Mouse (Mus musculus) MEL (cell line): ENCODE data around the gene Fkrp. TPM values are rescaled to one million over a fixed set of nuclear protein-coding genes. Genes with fewer than 3 reads are reported as not detected.

ENCODE experiments used
- DNase-seq: peaks from one replicate; pipeline ENCODE4 v3.0.0; 2011; ENCODE audit warnings: low read depth, low spot score
- H3K27ac ChIP-seq: 2 replicates; pipeline ENCODE4 v1.5.1; 2012; ENCODE audit warnings: low read depth, mild to moderate bottlenecking, control low read depth, low read length, moderate library complexity; ENCODE audit not compliant: control insufficient read depth
- H3K27me3 ChIP-seq, 2 experiments: fragments of 150-350 bp in 1 of 2; sonication (generic) in 1 of 2; 2 replicates each; pipeline ENCODE4 v1.6.1; 2012; ENCODE audit warnings: low read length in 2 of 2, mild to moderate bottlenecking in 2 of 2, improper control_type of control experiment in 1 of 2, moderate library complexity in 1 of 2; ENCODE audit not compliant: insufficient read depth in 2 of 2, control insufficient read depth in 1 of 2
- H3K36me3 ChIP-seq, 2 experiments: 2 replicates each; pipeline ENCODE4 v1.6.1; 2012 to 2014; ENCODE audit warnings: low read length in 2 of 2, improper control_type of control experiment in 1 of 2, inconsistent platforms in 1 of 2, mild to moderate bottlenecking in 1 of 2; ENCODE audit not compliant: insufficient read depth in 2 of 2, control insufficient read depth in 1 of 2
- H3K4me1 ChIP-seq, 2 experiments: fragments of 150-350 bp in 1 of 2; sonication (generic) in 1 of 2; 2 replicates each; pipeline ENCODE4 v1.6.1; 2012; ENCODE audit warnings: low read length in 2 of 2, improper control_type of control experiment in 1 of 2, mild to moderate bottlenecking in 1 of 2; ENCODE audit not compliant: insufficient read depth in 2 of 2, control insufficient read depth in 1 of 2
- H3K4me3 ChIP-seq, 2 experiments: fragments of 150-350 bp in 1 of 2; sonication (generic) in 1 of 2; 2 replicates each; pipeline ENCODE4 v1.5.1; 2012; ENCODE audit warnings: low read depth in 2 of 2, low read length in 2 of 2, mild to moderate bottlenecking in 2 of 2, moderate library complexity in 2 of 2, control low read depth in 1 of 2, improper control_type of control experiment in 1 of 2; ENCODE audit not compliant: control insufficient read depth in 1 of 2, insufficient read depth in 1 of 2
- H3K79me2 ChIP-seq: 2 replicates; pipeline ENCODE4 v1.6.1; 2012; ENCODE audit warnings: mild to moderate bottlenecking, low read length, moderate library complexity; ENCODE audit not compliant: control insufficient read depth, poor library complexity, insufficient read depth
- H3K9ac ChIP-seq: 2 replicates; pipeline ENCODE4 v1.6.1; 2012; ENCODE audit warnings: low read depth, mild to moderate bottlenecking, control low read depth, low read length, moderate library complexity; ENCODE audit not compliant: control insufficient read depth, poor library complexity, severe bottlenecking
- H3K9me3 ChIP-seq: fragments of 150-350 bp; sonication (generic); replicated peaks from 2 replicates; pipeline ENCODE4 v1.6.1; 2012; ENCODE audit warnings: mild to moderate bottlenecking, low read length, improper control_type of control experiment, moderate library complexity; ENCODE audit not compliant: insufficient read depth
- BHLHE40 ChIP-seq: IDR thresholded peaks from 2 replicates; pipeline ENCODE4 v1.6.1; 2012; ENCODE audit warnings: low read depth, mild to moderate bottlenecking, inconsistent platforms, low read length, improper control_type of control experiment, borderline replicate concordance
- CHD2 ChIP-seq: IDR thresholded peaks from 2 replicates; pipeline ENCODE4 v1.6.1; 2011; ENCODE audit warnings: low read length, improper control_type of control experiment
- E2F4 ChIP-seq: IDR thresholded peaks from 2 replicates; pipeline ENCODE4 v1.6.1; 2011; ENCODE audit warnings: low read depth, low read length, improper control_type of control experiment, borderline replicate concordance
- EP300 ChIP-seq, 2 experiments: IDR thresholded peaks; 2 replicates each; pipeline ENCODE4 v1.6.1; 2011; ENCODE audit warnings: improper control_type of control experiment in 2 of 2, low read length in 2 of 2, low read depth in 1 of 2, mild to moderate bottlenecking in 1 of 2
- HCFC1 ChIP-seq: IDR thresholded peaks from 2 replicates; pipeline ENCODE4 v1.6.1; 2012; ENCODE audit warnings: low read depth, mild to moderate bottlenecking, inconsistent platforms, low read length, improper control_type of control experiment, moderate library complexity
- MAFK ChIP-seq: IDR thresholded peaks from 2 replicates; pipeline ENCODE4 v1.6.1; 2011; ENCODE audit warnings: low read depth, mild to moderate bottlenecking, low read length, improper control_type of control experiment, borderline replicate concordance
- MAX ChIP-seq: IDR thresholded peaks from 2 replicates; pipeline ENCODE4 v1.6.1; 2011; ENCODE audit warnings: low read length, improper control_type of control experiment
- MXI1 ChIP-seq: IDR thresholded peaks from 2 replicates; pipeline ENCODE4 v1.6.1; 2011; ENCODE audit warnings: mild to moderate bottlenecking, low read depth, low read length, improper control_type of control experiment
- MYB ChIP-seq: IDR thresholded peaks from 2 replicates; pipeline ENCODE4 v1.6.1; 2011; ENCODE audit warnings: mild to moderate bottlenecking, low read depth, low read length, improper control_type of control experiment
- NELFE ChIP-seq: IDR thresholded peaks from 2 replicates; pipeline ENCODE4 v1.6.1; 2011; ENCODE audit warnings: low read depth, low read length, improper control_type of control experiment
- NRF1 ChIP-seq: IDR thresholded peaks from 2 replicates; pipeline ENCODE4 v1.6.1; 2014; ENCODE audit warnings: low read depth, mild to moderate bottlenecking, inconsistent platforms, low read length, improper control_type of control experiment, moderate library complexity; ENCODE audit not compliant: poor library complexity, insufficient read depth, severe bottlenecking
- POLR2A ChIP-seq, 2 experiments: IDR thresholded peaks; 2 replicates each; pipeline ENCODE4 v1.6.1; 2011 to 2012; ENCODE audit warnings: low read length in 2 of 2, mild to moderate bottlenecking in 2 of 2, control low read depth in 1 of 2, improper control_type of control experiment in 1 of 2, low read depth in 1 of 2, moderate library complexity in 1 of 2; ENCODE audit not compliant: control insufficient read depth in 1 of 2, insufficient read depth in 1 of 2, poor library complexity in 1 of 2
- POLR2AphosphoS5 ChIP-seq: IDR thresholded peaks from 2 replicates; pipeline ENCODE4 v1.6.1; 2012; ENCODE audit warnings: low read depth, borderline replicate concordance, mild to moderate bottlenecking, inconsistent platforms, low read length, moderate library complexity, mixed read lengths
- RCOR1 ChIP-seq: IDR thresholded peaks from 2 replicates; pipeline ENCODE4 v1.6.1; 2012; ENCODE audit warnings: low read depth, mild to moderate bottlenecking, inconsistent platforms, low read length, improper control_type of control experiment
- SMC3 ChIP-seq: IDR thresholded peaks from 2 replicates; pipeline ENCODE4 v1.6.1; 2011; ENCODE audit warnings: low read depth, low read length, improper control_type of control experiment
- TAL1 ChIP-seq: IDR thresholded peaks from 2 replicates; pipeline ENCODE4 v1.6.1; 2012; ENCODE audit warnings: mild to moderate bottlenecking, inconsistent platforms, low read length, moderate library complexity, mixed read lengths
- ZKSCAN1 ChIP-seq: IDR thresholded peaks from 2 replicates; pipeline ENCODE4 v1.6.1; 2012; ENCODE audit warnings: low read depth, mild to moderate bottlenecking, inconsistent platforms, low read length, improper control_type of control experiment, moderate library complexity
- ZMIZ1 ChIP-seq: IDR thresholded peaks from 2 replicates; pipeline ENCODE4 v1.6.1; 2012; ENCODE audit warnings: low read depth, mild to moderate bottlenecking, inconsistent platforms, low read length, improper control_type of control experiment, moderate library complexity
- polyA plus RNA-seq, 2 experiments: library from polyadenylated mRNA; stranded (reverse) in 1 of 2; unstranded in 1 of 2; fragments of >175 nt in 1 of 2; fragments of >200 nt in 1 of 2; gene quantifications; 2 replicates each; pipeline versions ENCODE4 v1.2.1 to v1.2.4; 2012; ENCODE audit warnings: low replicate concordance in 2 of 2, low read depth in 1 of 2; ENCODE audit not compliant: insufficient read length in 2 of 2, insufficient read depth in 1 of 2, missing spikeins in 1 of 2
- total RNA-seq: library from RNA; depleted of rRNA; stranded (reverse); fragments of 300-350 nt; gene quantifications from 2 replicates; pipeline ENCODE4 v1.2.3, GENCODE M21; 2012

Gene Fkrp
- total and polyA plus RNA-seq, 3 experiments: 15.9 to 19.2 TPM; not detected in 1

DNA sequence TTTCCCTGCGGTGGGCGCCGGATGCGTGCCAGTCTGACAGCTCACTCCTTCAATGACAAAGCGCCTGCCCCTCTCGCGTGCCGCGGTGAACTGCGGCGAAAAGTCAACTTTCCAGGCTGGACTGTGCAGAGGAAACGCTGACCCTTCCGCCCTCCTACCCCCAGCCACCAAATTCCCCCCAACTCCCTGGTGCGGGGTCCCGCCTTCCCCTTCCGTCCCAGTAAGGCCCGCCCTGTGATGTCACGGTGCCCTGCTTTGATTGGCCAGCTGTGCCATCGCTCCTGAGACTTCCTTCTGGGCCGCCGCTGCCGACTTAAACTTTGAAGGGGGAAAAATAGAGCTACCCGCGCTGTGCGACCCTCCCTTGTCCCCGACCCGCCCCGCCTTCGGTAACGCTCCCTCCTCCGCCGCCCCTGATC is 26.1 kb upstream of the Fkrp start, which contains the start of gene Prkd2 (continued):
- TF ChIP-seq ZKSCAN1 (no peak), BHLHE40 (no peak), RCOR1 (no peak)

DNA sequence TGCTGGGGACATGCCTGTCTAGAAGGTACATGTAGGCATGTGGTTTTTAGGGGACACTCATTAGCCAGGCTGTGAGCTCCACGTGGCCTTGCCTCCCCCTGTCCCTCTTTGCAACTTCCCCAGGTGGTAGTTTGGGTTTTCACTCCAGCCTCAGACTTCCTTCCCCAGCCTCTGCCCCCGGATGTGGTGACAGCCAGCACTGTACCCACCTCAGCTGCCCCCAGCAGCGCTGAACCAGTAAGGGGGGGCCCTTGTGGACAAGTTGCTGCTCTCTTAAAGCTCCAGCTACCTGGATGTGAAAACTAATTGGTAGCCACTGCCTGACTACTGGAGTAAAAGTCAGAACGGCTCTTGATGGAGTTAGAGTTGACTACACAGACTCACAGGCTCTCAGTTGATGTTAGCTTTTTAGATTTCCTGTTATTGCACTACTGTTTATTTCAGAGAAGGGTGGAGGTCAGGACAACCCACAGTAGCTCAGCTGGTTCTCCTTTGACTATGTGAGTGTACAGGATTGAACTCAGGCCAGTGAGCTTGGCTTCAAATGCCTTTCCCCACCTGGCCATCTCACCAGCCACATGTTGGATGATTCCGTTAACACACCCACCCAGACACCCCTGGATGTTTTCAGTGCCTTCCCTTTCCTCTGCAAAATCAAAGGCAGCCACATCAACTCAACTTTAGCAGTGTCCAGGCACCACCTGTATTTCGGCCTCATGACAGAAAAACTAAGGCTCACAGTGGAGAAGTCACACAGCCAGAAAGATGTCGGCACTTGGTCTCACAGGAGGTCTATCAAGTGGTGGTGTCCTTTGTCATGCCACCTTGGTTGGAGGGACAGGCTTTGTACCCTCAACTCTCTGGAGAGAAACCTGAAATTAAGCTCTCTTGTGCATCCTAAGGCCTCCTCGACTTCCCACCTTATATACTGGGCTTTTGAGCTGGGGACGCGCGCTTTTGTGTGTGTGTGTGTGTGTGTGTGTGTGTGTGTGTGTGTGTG is 25.3 kb upstream of the Fkrp start:
- peaks cover 0 to 5% of the 10 kb centered on the region in 2 experiments; a peak in 3 of 4 replicates for H3K4me1 ChIP-seq
- H3K9me3 ChIP-seq: no peaks in the 10 kb centered on the region
- H3K27me3 ChIP-seq: no peaks in the 10 kb centered on the region
- peak overlapping the region; percentile 72 to 100; a peak in 3 of 4 replicates for H3K4me3 ChIP-seq
- no peak for DNase-seq
- TF ChIP-seq POLR2AphosphoS5 (no peak), MYB (no peak), MAX (no peak), MAFK (no peak), MXI1 (no peak), CHD2 (no peak), TAL1 (no peak), NELFE (no peak), EP300 (IDR thresholded peaks at IDR 0.05; ENCODE audit: low read depth in 1 of 2, low read length in 2 of 2) (no peak), RCOR1 (no peak), ZMIZ1 (no peak), POLR2A (IDR thresholded peaks at IDR 0.05; ENCODE audit: control insufficient read depth in 1 of 2, insufficient read depth in 1 of 2, low read depth in 1 of 2, low read length in 2 of 2, poor library complexity in 1 of 2) (no peak; a peak in 1 of 4 replicates), E2F4 (no peak), NRF1 (no peak), SMC3 (no peak), HCFC1 (no peak)
- peak overlapping the region; percentile 80 for H3K9ac ChIP-seq
- peaks cover 5% of the 10 kb centered on the region; the same call in 1 of the 2 replicates for H3K79me2 ChIP-seq
- peak overlapping the region; percentile 25; the same call in 1 of the 2 replicates for H3K27ac ChIP-seq
- H3K36me3 ChIP-seq: 0 out of 4 replicates have a peak, but pooled peaks cover 0 to 2% of the 10 kb centered on the region in 2 experiments
